Mouse (Mus musculus): Measurements from ENCODE around the gene Arhgef28. TPM values are rescaled to one million over a fixed set of nuclear protein-coding genes. Genes with fewer than 3 reads are reported as not detected.

Gene Arhgef28
- polyA plus RNA-seq, 1 experiment from 2014 or later: 26.1 TPM

GRCm38 (mm10) chr13:97941909-97942680 is 264.1 kb downstream of the Arhgef28 start:
- DNase-seq (ENCODE audit: low spot score) (no peak), ATAC-seq (ENCODE audit: low FRiP score) (no peak)
- WGBS: 94% methylated on average over 13 of the region's 13 CpGs
- Histone ChIP-seq H3K9me3 (ENCODE audit: control insufficient read depth, low read length) (no peaks in the 10 kb centered on the region), H3K27ac (no peak overlapping the region), H3K9ac (no peak overlapping the region), H3K4me3 (replicated peaks; ENCODE audit: low read length) (no peak overlapping the region), H3K36me3 (replicated peaks; ENCODE audit: control insufficient read depth, insufficient read depth) (no peaks in the 10 kb centered on the region), H3K27me3 (ENCODE audit: control insufficient read depth, insufficient read depth, low read length) (no peaks in the 10 kb centered on the region), H3K4me2 (replicated peaks) (no peak overlapping the region), H3K4me1 (replicated peaks; ENCODE audit: control insufficient read depth, insufficient read depth, low read length) (no peaks in the 10 kb centered on the region)

GRCm38 (mm10) chr13:97941099-97941498 is 265.1 kb downstream of the Arhgef28 start:
- ATAC-seq (ENCODE audit: low FRiP score) (no peak), DNase-seq (ENCODE audit: low spot score) (no peak)
- WGBS: 73% methylated on average over 6 of the region's 6 CpGs
- Histone ChIP-seq H3K27ac (no peak overlapping the region), H3K9ac (no peak overlapping the region), H3K4me3 (replicated peaks; ENCODE audit: low read length) (no peak overlapping the region), H3K36me3 (replicated peaks; ENCODE audit: control insufficient read depth, insufficient read depth) (no peaks in the 10 kb centered on the region), H3K4me2 (replicated peaks) (no peak overlapping the region), H3K27me3 (ENCODE audit: control insufficient read depth, insufficient read depth, low read length) (no peaks in the 10 kb centered on the region), H3K4me1 (replicated peaks; ENCODE audit: control insufficient read depth, insufficient read depth, low read length) (no peaks in the 10 kb centered on the region), H3K9me3 (ENCODE audit: control insufficient read depth, low read length) (no peaks in the 10 kb centered on the region)

GRCm38 (mm10) chr13:97939433-97940160 is 266.6 kb downstream of the Arhgef28 start:
- Histone ChIP-seq H3K27ac (no peak overlapping the region), H3K4me2 (replicated peaks) (no peak overlapping the region), H3K4me3 (replicated peaks; ENCODE audit: low read length) (no peak overlapping the region), H3K36me3 (replicated peaks; ENCODE audit: control insufficient read depth, insufficient read depth) (no peaks in the 10 kb centered on the region), H3K9ac (no peak overlapping the region), H3K27me3 (ENCODE audit: control insufficient read depth, insufficient read depth, low read length) (no peaks in the 10 kb centered on the region), H3K9me3 (ENCODE audit: control insufficient read depth, low read length) (no peaks in the 10 kb centered on the region), H3K4me1 (replicated peaks; ENCODE audit: control insufficient read depth, insufficient read depth, low read length) (no peaks in the 10 kb centered on the region)
- 71% methylated on average over 15 of the region's 15 CpGs for WGBS
- no peak for DNase-seq (ENCODE audit: low spot score)
- no peak for ATAC-seq (ENCODE audit: low FRiP score)

GRCm38 (mm10) chr13:97938596-97939297 is 267.5 kb downstream of the Arhgef28 start:
- DNase-seq (ENCODE audit: low spot score) (peak; percentile 97), ATAC-seq (ENCODE audit: low FRiP score) (peak; percentile 68)
- Histone ChIP-seq H3K36me3 (replicated peaks; ENCODE audit: control insufficient read depth, insufficient read depth) (no peaks in the 10 kb centered on the region), H3K27ac (no peak overlapping the region), H3K4me2 (replicated peaks) (0 out of 2 replicates have a peak overlapping the region, but pooled peaks have one; percentile 15), H3K27me3 (ENCODE audit: control insufficient read depth, insufficient read depth, low read length) (no peaks in the 10 kb centered on the region), H3K9ac (no peak overlapping the region), H3K4me3 (replicated peaks; ENCODE audit: low read length) (no peak overlapping the region), H3K9me3 (ENCODE audit: control insufficient read depth, low read length) (no peaks in the 10 kb centered on the region), H3K4me1 (replicated peaks; ENCODE audit: control insufficient read depth, insufficient read depth, low read length) (no peaks in the 10 kb centered on the region)
- WGBS: 36% methylated on average over 18 of the region's 18 CpGs

- 18% methylated on average over 7 of the region's 7 CpGs for WGBS
- no peak for ATAC-seq (ENCODE audit: low FRiP score)
These were observed 268.3 kb downstream of the Arhgef28 start for GRCm38 (mm10) chr13:97937919-97938318.

GRCm38 (mm10) chr13:97928135-97928497 is 278.1 kb downstream of the Arhgef28 start:
- Histone ChIP-seq H3K9me3 (ENCODE audit: control insufficient read depth, low read length) (no peaks in the 10 kb centered on the region), H3K36me3 (replicated peaks; ENCODE audit: control insufficient read depth, insufficient read depth) (no peaks in the 10 kb centered on the region), H3K4me1 (replicated peaks; ENCODE audit: control insufficient read depth, insufficient read depth, low read length) (no peaks in the 10 kb centered on the region), H3K4me3 (replicated peaks; ENCODE audit: low read length) (no peak overlapping the region), H3K9ac (no peak overlapping the region), H3K27ac (no peak overlapping the region), H3K27me3 (ENCODE audit: control insufficient read depth, insufficient read depth, low read length) (no peaks in the 10 kb centered on the region), H3K4me2 (replicated peaks) (no peak overlapping the region)
- DNase-seq (ENCODE audit: low spot score): no peak
- ATAC-seq (ENCODE audit: low FRiP score): no peak
- WGBS: 28% methylated on average over 8 of the region's 8 CpGs

More at GRCm38 (mm10) chr13:97937919-97938318, 268.3 kb downstream of the Arhgef28 start:
- DNase-seq (ENCODE audit: low spot score): peak; percentile 88
- Histone ChIP-seq H3K4me1 (replicated peaks; ENCODE audit: control insufficient read depth, insufficient read depth, low read length) (no peaks in the 10 kb centered on the region), H3K4me2 (replicated peaks) (no peak overlapping the region), H3K36me3 (replicated peaks; ENCODE audit: control insufficient read depth, insufficient read depth) (no peaks in the 10 kb centered on the region), H3K9ac (no peak overlapping the region), H3K4me3 (replicated peaks; ENCODE audit: low read length) (no peak overlapping the region), H3K27me3 (ENCODE audit: control insufficient read depth, insufficient read depth, low read length) (no peaks in the 10 kb centered on the region), H3K9me3 (ENCODE audit: control insufficient read depth, low read length) (no peaks in the 10 kb centered on the region), H3K27ac (no peak overlapping the region)

- Histone ChIP-seq H3K27me3 (ENCODE audit: control insufficient read depth, insufficient read depth, low read length) (no peaks in the 10 kb centered on the region), H3K9ac (no peak overlapping the region), H3K4me1 (replicated peaks; ENCODE audit: control insufficient read depth, insufficient read depth, low read length) (no peaks in the 10 kb centered on the region), H3K4me3 (replicated peaks; ENCODE audit: low read length) (no peak overlapping the region), H3K9me3 (ENCODE audit: control insufficient read depth, low read length) (no peaks in the 10 kb centered on the region), H3K27ac (no peak overlapping the region), H3K4me2 (replicated peaks) (no peak overlapping the region), H3K36me3 (replicated peaks; ENCODE audit: control insufficient read depth, insufficient read depth) (no peaks in the 10 kb centered on the region)
- 47% methylated on average over 14 of the region's 14 CpGs for WGBS
- ATAC-seq (ENCODE audit: low FRiP score): no peak
- DNase-seq (ENCODE audit: low spot score): no peak
These were observed 278.7 kb downstream of the Arhgef28 start for GRCm38 (mm10) chr13:97927376-97928134.

GRCm38 (mm10) chr13:97926371-97926770 is 279.9 kb downstream of the Arhgef28 start:
- Histone ChIP-seq H3K9me3 (ENCODE audit: control insufficient read depth, low read length) (no peaks in the 10 kb centered on the region), H3K36me3 (replicated peaks; ENCODE audit: control insufficient read depth, insufficient read depth) (no peaks in the 10 kb centered on the region), H3K4me2 (replicated peaks) (no peak overlapping the region), H3K4me1 (replicated peaks; ENCODE audit: control insufficient read depth, insufficient read depth, low read length) (no peaks in the 10 kb centered on the region), H3K27me3 (ENCODE audit: control insufficient read depth, insufficient read depth, low read length) (no peaks in the 10 kb centered on the region), H3K27ac (no peak overlapping the region), H3K9ac (no peak overlapping the region), H3K4me3 (replicated peaks; ENCODE audit: low read length) (no peak overlapping the region)
- DNase-seq (ENCODE audit: low spot score) (no peak), ATAC-seq (ENCODE audit: low FRiP score) (no peak)
- WGBS: 91% methylated on average over 10 of the region's 10 CpGs

Measured in hindbrain, embryonic 14.5 days (tissue).